Mouse (Mus musculus) megakaryocyte-erythroid progenitor cell, adult 5-6 weeks (primary cell): ENCODE data around the gene Sema4g. TPM values are rescaled to one million over a fixed set of nuclear protein-coding genes. Genes with fewer than 3 reads are reported as not detected.

Experiments used
- ATAC-seq: replicated peaks from 2 replicates; pipeline ENCODE4 v1.8.0; 2016; ENCODE audit warnings: mild to moderate bottlenecking, inconsistent platforms; ENCODE audit not compliant: severe bottlenecking, poor library complexity, low FRiP score, low TSS enrichment
- total RNA-seq, 2 experiments: library from RNA; stranded (forward) in 1 of 2; stranded (reverse) in 1 of 2; fragments of 200-1000, 215-1000 nt in 1 of 2; fragments of >200 nt in 1 of 2; fragmentation: Nextera tagmentation in 1 of 2; gene quantifications; 2 replicates each; pipeline ENCODE4 v1.2.3; 2014 to 2017

Sema4g gene
- total RNA-seq (2014; fragmentation: Nextera tagmentation) (1.4 TPM in 1 of 2 replicates, not detected in the other), total RNA-seq (2017) (not detected in 2 replicates)

DNA sequence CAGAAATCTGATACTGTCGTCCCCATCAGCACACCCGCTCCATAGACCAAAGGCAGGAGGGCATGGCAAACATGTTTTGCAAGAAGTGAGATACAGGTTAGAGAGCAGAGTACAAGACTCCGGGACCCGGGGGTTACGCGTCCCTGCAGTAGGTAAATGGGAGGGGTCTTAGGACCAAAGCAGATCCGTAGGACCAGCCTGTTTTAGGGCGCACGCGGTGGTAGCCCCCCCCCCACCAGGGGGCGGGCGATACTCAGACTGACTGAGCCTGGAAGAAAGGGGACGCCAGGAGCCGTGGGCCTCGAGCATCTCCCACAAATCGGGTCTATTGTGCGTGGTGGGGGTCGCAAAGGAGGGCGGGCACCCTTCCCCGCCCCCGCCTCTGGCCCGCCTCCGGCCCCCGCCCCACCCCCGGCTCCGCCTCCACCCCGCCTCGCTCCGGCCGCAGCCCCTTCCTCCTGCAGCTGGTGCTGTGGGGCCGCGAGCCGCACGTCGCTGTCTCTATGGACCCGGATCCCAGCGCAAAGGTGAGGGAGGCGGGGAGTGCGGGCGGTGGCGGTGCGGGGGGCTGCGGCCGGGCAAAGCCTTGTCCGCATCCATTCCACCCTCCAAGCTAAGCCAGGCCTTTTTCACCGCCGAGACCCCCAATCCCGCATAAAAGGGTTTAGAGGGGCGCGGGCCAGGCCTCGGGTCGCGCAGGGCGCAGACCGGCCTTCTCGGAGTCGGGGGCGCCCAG lies at the start of gene Sema4g:
TSS of gene Sema4g (plus strand) at position 271 of the 736 bp plus-strand sequence.
- ATAC-seq: no peak

DNA sequence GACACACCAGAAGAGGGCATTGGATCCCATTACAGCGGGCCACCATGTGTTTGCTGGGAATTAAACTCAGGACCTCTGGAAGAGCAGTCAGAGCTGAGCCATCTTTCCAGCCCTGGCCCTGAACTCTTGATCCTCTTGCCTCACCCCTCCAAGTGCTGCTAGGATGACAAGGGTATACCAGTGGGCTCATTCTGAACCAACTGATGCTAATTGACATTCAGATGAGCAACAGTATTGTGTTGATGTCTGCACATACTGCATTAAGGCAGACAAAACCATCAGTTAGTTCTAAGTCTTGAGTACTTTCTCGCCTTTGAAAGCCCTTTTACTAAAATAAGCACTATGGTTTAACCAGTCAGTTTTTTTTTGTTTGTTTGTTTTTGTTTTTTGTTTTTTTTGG lies 29.3 kb upstream of the Sema4g start:
- ATAC-seq: no peak

DNA sequence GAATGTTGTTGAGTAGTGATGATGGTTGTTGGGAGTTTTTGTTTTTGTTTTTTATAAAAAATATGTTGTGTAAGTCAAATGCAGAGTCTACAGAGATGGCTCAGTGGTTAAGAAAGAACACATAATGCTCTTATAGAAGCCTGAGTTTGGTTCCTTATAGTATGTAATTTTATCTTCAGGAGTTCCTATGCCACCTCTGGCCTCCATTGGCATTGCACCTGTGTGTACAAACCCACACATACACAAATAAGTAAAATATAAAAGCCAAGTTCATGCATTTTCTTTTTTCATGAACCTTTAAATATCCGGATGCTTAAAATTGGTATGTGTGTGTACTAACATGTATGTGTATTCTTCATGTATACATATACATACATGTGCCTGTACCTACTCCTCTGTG lies 22.9 kb upstream of the Sema4g start:
- ATAC-seq: no peak

DNA sequence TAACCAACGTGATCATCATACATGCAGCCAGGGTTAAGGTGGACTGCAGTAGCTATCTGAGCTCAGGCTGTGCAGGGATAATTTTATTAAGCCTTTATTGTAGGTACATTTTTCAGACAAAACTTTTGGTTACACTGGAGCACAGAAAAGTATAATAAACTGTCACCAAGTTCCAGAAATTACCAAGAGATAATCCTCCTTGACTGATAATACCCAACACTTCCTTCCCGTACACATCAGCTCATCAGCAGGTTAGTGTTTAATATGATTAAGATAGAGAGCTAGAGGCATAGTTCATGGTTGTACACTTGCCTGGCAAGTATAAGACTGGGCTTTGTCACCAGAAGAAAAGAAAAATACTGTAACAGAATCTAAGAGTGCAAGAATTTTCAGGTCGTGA lies 20.6 kb upstream of the Sema4g start:
- ATAC-seq: no peak

DNA sequence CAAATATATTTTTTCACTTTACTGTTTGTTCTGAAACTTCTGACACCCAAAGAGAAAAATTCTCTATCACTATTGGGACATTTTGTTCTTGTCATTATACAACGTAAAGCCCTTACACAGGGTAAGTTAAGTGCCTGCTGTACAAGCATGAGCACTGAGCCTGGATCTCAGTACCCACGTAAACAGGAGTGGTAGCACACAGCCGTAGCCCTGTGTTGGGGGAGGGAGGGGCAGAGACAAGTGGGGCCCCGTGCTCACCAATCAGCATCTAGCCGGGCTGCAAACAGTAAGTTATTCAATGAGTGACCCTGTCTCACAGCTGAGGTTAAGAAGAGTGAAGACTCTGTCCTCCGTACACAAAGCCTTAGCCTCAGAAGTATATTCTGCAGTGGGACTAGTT lies 12.3 kb upstream of the Sema4g start:
- ATAC-seq: no peak

DNA sequence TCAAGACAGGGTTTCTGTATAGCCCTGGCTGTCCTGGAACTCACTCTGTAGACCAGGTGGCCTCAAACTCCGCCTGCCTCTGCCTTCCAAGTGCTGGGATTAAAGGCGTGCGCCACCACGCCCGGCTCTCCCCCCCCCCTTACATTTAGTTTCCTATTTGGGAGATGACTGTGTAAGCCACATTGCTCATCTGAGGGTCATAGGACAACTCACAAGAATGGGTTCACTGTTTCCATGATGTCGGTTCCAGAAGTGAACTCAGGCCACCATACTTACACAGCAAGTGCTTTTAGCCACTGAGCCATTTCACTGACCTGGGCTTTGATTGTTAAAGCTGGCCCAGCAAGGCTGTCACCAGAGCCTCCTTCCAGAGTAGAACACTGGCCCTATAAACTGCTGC lies 11.8 kb upstream of the Sema4g start:
- ATAC-seq: no peak

DNA sequence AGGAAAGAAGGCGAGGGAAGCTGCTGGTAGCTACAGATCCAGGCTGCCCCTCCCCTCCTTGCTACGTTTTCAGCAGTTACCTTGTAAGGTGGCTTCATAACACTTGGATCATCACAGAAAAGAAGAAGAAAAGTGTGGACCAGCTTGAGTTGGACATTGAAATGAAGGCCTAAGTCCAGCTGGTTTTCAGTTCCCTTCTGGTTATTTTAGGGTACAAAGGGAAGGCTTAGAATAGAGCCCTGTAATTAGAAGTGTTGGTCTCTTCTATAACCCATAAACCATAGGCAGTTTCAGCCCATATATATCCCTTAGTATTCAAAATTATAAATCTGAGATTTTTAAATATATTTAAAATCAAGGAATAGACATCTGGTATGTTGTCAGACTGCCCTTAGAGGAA lies 8.1 kb upstream of the Sema4g start:
- no peak for ATAC-seq

DNA sequence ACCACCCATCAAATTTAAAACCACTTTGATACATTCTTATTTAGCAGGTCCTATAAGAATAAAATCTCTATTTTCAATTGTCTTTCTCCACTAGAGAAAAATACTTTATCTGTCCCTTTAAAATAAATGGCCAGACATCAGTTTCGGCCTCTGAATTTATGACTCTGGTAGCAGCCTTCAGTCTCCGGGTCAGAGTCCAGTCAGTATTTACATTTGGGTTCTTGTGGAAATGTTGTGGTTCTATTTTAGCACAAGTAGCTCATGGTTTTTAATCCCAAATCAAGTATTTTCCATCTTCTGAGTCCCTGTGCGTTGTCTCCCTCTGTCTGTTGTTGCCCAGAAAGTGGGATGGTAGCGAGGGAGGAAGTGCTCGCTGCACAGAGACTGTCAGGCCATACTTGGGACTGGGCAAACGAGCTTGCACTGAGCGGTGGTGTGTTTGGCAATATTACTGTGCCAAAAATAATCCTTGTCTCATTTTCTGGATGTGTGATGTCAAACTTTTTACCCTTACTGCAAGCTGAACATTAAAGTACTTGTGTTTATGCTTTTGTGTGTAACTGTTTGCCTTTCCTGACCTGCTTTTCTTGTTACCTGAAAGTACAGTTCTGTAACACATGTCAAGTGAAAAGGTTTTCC lies 6.3 kb upstream of the Sema4g start:
- ATAC-seq: no peak

DNA sequence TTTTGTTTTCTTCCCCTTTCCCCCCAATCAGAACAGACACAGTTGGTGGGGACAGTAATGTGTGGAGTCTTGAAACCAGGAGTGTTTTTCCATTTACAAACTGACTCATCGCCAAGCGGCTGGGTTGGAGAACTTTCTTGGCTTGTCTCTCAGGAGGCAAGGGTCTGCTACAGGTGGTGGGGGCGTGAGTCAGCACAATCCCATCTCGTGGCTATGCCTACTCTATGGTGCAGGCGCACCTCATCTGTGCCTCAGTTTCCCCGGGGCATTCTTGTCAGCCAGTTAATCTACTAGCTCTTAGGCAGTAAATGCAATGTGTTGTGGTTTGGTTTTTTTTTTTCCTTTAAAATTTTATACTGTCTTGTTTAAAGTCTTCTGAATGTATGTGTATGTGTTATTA lies 5.5 kb upstream of the Sema4g start:
- ATAC-seq: no peak

DNA sequence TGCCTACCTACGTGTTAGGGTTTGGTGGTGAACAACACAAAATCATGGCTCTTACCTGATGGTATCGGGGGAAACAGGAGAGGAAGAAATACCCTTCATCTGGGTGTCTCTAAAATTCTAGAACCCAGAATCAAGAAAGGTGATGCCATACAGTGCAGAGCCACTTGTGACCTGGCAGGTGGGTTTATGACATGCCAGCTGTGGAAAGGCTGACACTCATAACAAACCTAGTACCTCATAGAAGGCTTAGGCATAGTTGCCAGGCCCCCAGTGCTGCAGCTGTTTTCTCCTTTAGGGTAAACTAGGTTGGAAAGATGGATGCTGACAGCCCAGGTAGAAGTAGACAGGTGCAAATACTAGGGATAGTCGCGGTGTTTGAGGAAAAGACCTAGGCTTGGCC lies 4.5 kb upstream of the Sema4g start:
- no peak for ATAC-seq

DNA sequence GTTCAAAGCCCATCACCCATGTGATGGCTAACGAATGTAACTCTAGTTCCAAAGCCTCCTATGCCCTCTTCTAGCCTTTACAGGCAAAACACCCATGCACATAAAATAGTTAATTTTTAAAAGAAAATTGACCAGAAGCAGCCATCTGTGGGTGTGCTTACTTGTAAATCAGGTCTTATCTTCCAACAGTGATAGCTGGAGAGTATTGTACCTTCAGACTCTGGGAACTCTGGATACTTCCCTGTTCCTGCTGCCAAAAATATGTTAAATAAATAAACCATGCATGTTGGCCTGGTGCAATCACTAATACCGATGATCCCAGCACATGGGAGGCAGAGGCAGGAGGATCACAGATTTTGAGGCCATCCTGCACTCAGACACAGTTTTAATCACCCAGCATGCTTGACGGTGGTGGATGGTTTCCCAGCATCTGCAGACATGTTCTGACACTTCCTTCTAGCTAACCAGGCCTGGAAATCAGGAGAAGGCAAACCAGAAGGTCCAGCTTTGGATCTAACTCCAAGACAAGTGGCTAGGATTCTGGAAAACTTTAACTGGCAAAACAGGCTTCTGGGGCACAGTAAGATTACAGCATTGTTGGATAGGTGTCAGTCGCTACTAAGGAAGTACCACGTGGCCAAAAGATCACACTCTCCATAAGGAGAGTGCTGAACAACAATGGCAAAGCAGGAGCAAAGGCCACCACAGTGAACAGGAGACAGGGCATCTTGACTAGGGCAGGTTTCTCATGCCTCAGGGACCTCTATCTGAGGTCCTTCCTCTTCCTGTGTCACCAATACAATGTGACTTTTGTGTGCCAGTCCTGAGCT lies 3.5 kb upstream of the Sema4g start:
- ATAC-seq: no peak

DNA sequence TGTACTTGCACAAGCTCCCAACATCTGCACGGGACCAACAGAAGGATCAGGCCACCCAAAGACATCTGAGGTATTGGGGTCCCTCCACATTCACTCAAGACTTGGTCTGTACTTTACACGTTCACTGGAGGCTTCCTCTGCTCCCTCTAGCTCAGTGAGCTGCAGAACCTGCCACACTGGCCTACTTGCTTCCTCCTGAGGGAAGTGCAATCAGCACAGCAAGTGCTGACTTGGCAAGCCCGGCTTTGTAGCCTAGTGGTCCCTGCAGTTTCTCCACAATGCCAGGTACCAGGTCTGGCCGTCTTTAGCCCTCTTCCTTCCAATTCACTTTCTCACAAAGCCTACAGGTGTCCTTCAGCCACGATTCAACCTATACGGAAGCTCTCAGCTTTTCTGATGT lies 1.9 kb upstream of the Sema4g start:
- ATAC-seq: no peak

DNA sequence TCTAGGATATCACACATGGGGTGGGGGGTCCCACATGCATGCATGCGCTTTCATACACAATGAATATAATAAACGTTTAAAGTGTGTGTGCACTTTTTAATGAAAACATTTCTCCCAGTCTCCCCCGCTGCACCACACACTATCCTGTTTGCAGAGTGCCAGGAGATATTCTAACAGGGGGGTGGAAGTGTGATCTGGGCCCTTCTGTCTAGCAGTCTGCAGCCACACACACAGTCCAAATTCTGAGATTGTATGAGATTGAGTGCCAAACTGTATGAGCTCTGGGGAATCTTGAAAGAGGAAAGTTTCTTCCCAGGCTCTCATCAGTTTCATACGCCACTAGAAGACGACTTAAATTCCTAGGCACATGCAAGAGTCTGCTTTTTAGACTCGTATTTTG lies 1.1 kb upstream of the Sema4g start:
- no peak for ATAC-seq

DNA sequence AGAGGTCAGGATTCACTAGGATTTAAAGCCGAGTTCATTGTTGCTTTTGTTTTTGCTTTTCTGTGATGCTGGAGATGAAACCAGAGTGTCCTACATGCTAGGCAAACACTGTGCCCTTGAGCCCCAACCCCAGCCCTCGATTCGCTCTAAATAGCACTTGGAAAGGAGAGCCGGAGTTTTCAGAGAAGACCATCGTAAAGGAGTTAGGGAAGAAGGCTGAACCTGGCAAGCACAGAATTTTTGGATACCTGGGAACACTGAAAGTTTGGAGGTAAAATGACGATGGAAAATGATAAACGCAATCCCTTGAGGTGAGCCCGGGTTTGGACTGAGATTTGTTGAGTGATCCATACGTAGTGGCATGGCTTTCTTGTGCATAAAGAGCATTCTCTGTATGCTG lies 580 bp upstream of the Sema4g start:
- no peak for ATAC-seq

DNA sequence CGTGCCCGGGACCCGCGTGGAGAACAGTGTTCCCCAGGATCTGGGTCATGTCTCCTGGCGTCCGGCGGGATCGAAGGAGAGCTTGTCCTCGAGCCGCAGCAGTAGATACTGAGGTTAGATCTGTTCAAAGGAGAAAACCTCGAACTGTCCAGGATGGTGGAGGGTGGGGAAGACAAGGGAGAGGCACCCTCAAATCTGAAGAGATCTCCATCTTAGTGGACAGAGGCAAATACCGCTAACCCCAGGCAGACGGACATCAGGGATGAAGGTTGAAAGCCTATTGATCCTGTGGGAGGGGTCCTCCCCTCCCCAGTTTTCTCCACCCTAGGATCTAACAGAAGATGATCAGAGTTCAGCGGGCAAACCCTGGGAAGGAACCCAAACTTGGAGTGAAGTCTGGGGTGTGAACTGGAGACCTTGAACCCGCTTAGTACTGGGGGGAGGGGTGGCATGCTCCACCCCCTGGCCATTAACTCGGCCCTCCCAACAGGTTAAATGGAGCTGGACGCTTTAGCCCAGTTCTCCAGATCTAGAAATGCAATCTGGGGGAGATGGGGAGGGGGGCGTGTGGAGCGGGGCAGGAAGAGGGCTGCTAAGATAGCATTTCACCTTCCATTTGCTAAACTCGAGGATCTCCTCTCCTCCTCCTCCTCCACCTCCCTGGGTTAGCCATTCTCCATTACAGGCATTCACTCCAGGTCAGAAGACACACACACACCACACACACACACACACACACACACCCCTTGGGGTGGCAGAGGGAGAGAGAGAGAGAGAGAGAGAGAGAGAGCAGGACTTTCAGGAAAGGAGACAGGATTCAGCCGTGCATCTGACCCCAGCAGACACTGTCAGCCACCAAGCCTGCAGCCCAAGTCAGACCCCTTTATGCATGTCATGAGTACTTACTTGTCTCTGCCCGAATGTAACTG lies 930 bp downstream of the Sema4g start:
- no peak for ATAC-seq

DNA sequence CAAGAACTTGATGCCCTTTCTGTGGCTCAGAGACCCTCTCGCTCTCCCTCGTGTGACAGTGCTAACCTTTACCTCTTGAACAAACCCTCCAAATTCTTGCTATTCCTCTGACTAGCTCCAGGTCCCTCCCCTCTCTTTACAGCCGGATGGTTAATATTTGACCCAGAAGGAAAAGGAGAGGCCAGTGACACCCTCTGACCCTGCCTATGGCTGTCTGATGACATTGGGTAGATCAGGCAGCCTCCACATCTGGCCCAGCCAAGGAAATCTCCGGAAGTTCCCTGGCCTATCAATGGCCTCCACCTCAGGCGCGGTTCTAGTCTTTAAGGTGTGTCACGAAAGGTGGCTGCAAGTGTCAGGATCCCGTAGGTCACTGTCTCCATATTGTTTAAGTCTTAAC lies 2.1 kb downstream of the Sema4g start:
- no peak for ATAC-seq

DNA sequence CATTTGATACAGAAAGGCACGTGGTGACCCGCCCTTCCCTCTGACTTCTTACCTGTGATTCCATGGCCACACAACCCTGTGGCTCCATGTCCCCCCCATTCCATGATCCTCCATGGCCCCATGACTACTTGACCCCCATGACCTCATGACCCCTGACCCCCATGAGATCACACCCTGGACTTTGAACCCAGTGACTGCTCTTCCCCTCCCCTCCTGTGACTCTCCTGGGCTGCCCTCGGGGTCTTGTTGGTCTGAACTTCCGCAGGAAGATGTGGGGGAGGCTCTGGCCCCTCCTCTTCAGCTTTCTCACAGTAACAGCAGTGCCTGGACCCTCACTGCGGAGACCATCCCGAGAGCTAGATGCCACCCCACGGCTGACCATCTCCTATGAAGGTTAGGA lies 3.3 kb downstream of the Sema4g start:
- no peak for ATAC-seq

DNA sequence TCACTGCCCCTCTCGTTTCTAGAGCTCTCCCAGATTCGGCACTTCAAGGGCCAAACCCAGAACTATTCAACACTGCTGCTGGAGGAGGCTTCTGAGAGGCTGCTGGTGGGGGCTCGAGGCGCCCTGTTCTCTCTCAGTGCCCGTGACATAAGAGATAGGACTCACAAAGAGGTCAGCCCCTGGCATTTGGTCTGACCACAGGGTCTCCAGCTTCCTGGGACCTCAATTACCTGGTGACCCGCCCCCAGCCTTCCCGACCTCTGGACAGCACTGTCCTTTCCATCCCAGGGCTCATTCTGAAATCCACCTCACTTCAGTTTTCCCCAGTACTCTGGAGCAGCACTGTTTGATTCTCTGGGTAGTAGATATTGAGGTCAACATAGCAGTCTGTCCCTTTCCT lies 3.8 kb downstream of the Sema4g start:
- ATAC-seq: no peak

DNA sequence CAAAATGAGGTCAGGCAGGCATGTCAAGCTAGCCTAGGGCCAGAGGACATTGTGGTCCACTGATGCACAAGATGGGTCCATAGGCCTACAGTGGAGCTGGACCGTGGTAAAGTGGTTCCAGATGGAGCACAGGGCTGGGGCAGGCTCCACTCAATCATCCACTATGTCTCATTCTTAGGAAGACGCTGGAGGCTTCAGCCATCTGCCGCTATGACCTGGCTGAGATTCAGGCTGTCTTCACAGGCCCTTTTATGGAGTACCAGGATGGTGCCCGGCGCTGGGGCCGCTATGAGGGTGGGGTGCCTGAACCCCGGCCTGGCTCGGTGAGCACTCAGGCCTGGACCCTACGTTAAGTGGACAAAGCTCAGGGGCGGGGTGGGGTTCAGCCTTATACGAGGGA lies 8.9 kb downstream of the Sema4g start:
- no peak for ATAC-seq

DNA sequence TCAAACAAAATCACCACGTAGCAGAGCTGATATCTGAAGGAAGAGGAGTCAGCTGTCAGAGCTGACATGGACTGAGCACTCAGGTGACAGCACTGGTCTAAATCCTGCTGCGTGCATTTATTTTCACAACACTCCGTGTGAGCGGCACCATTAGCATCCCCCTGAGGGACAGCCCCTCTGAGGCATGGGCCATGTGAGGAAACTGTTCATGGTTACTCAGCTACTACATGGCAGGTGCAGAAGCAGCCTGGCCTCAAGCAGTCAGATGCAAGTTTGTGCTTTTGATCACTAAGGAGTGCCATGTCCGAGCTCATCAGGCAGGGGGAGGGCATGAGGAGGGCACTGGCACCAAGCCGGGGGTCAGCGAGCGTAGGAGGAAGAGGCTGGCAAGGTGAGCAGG lies 10.7 kb downstream of the Sema4g start:
- ATAC-seq: no peak
